Mouse (Mus musculus) CD4-positive, CD25-positive, alpha-beta regulatory T cell, adult 2 months (primary cell): Measurements from ENCODE around the gene Daam1.

Source experiments
- DNase-seq: peaks from one replicate; pipeline ENCODE4 v3.0.0-alpha.2; 2012; ENCODE audit warnings: low read depth, low spot score

The Daam1 gene

GRCm38 (mm10) chr12:71898231-71898630 is 67.4 kb downstream of the Daam1 start:
- DNase-seq, result no peak

DNA sequence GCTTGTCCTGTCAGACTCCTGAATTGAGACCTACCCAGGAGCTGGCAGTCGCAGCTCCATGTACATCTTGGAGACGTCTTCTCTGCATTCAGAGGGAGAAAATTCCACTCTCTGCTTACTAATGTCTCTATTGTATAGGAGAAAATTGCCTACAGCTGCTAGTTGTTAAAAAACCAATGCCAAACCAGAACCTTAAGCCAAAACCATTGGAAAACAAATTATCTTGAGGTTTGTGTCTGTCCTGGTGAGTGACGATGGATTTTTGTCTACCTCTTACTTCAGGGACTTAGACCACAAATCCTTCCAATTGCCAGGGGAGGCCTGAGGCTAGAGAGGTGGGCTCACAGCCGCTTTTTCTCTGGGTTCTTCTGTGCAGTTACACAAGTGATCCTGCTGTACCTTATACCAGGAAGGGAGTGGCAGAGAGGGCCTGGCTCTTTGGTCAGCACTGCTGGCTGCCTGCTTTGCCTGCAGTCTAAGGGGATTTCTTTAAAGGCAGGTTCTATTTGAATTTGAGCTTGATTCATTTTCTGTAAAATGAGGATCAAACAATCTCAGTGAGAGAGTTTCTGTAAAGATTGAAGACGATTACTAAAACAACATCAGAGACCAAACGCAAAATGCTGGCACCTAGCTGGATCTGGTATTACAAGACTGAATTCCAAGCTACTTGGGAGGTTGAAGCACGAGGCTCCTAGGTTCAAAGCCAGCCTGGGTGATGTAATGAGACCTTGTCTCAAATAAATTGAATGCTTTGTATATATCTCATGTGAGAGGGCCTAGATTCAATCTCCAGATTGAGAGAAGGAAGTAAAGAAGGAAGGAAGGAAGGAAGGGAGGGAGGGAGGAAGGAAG is 68.0 kb downstream of the Daam1 start:
- DNase-seq, result no peak

DNA sequence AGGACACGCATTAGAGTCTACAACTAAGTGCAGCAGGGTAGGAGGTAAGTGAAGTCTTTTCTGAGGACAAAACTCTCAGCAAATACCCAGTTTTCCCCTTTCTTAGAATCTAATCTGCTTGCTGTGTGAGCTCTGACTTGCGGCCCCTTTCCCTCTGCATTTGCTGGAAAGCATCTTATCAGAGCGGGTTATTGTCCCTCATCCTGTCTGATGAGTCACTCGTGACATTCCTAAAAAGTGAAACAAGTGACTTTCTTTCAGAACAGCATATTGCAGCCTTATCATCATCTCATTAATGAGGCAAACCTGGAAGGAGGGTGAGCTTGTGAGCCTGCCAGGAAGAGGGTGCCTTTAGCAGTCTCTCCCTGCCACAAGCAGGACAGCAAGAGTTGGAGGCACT is 68.7 kb downstream of the Daam1 start:
- DNase-seq, result no peak

DNA sequence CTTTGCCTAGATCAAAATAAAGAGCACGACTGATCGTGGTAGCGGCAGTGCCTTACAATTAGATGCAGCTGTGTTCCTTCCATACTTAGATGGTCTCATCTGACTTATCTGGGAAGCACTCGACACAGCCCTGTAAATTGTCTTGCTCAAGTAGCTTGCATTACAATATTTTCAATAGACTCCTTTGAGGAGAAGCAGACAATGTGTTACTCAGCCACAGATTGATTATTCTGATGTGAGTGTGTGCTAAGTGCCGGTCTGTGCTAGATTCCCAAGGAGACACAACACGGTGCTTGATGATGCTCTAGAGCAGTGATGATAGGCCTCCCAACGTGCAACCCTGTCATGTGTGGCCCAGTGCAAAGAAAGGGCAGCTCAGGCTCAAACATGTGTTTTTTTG is 70.3 kb downstream of the Daam1 start:
- no peak for DNase-seq

- DNase-seq, result no peak
These were observed 71.0 kb downstream of the Daam1 start for GRCm38 (mm10) chr12:71901859-71902258.

DNA sequence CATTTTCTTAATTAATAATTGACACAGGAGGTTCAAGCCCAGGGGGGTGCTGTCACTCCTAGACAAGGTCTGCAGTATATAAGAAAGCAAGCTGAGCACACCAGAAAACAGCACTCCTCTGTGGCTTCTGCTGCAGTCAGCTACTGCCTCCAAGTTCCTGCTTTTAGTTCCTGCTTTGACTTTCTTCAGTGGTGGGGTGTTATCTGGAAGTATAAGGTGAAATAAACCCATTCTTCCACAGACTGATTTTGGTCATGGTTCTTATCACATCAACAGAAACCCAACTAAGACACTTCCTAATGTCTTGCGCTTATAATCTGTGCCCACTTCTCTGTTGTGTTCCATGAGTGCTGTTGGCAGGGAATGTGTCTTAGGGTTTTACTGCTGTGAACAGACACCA is 71.4 kb downstream of the Daam1 start:
- DNase-seq, result no peak

DNA sequence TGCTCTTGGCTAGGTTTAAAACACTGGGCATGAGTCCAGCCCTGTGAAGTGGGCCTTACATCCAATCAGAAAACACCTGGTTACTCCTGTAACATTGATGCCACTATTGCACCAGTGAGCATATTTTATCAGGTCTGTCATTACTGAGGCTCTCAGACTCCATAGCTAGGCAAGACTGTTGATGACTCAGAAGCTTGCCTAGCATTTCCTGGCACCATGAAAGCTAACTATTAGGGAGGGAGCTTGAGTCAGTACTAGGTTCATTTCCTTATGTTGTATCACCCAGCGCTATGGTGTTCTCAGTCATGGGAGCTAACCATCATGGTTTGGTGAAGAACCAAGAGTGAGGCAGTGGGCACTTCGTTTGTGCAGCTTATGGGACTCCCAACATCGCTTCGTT is 72.3 kb downstream of the Daam1 start:
- no peak for DNase-seq

- DNase-seq, result no peak
These were observed 73.4 kb downstream of the Daam1 start for GRCm38 (mm10) chr12:71904310-71904709.

GRCm38 (mm10) chr12:71904926-71905325 is 74.0 kb downstream of the Daam1 start:
- DNase-seq, result no peak

DNA sequence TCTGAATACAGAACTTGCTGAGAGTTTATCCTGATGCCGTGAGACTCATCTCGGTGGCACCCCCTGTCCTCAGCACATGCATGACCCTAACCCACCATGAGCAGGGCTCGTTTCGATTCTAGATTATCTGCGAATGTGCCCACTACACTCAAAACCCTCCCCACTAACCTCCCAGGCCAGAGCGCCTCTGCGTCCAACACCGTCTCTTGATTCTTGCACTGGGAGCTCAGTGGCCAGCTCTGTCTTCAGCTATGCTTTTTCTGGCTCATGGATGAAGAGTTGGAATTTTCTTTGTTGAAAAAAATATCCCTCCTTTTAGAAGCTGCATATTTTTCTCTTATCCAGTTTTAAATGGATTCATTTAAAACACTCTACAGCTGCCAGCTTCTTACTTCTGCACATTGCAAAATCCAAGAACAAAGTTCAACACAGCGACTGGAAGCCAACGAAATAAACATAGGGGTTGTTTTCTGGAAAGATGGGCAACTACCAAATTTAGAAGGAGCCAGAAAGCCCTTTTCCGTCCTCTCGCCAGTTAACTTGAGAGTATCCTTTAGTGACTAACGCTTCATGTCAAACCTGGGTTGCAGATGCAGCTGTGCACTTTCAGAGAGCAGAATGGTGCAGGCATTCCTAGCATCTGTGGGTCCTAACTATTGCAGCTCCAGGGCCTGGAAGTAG is 74.9 kb downstream of the Daam1 start:
- DNase-seq, result no peak

- no peak for DNase-seq
These were observed 75.8 kb downstream of the Daam1 start for GRCm38 (mm10) chr12:71906582-71907267.

- DNase-seq, result no peak
These were observed 78.1 kb downstream of the Daam1 start for GRCm38 (mm10) chr12:71908984-71909383.

GRCm38 (mm10) chr12:71910246-71910645 is 79.4 kb downstream of the Daam1 start:
- no peak for DNase-seq

DNA sequence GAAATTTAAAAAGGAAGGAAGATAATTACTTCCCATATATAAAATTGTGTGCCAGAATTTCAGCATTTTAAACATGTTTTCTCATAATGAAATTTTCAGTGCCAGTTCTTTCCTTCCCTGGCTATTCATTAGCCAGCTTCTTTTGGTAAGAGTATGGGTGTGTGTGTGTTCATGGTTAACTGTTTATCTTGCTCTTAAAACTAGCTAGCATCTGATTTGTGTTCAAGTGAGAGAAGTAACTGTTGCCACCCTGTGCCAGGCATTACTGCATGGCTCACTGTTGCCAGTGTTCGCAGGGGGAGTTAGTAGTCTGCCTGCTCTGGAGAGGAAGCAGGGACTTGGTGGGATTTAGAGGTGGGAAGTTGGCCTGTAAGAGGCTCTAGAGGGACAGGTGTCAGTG is 81.4 kb downstream of the Daam1 start:
- DNase-seq, result no peak

DNA sequence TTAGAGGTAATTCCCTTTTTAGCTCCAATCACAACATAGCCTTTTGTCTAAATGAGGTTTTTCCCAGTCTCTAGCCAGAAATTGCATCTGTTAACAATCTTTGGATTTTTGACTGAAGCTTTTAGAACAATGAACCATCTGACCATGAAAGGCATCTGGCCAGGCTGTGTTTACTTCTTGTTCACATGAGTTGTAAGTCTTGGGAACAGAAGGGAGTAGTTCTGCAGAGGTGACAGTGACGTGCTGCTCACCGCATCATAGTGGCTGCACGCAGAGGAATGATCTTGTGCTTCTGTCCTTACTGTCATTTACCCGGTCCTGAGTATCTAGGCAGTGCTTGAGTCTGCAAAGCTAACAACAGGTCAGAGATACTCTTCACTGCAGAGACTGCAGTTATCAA is 88.3 kb downstream of the Daam1 start:
- DNase-seq, result no peak

- DNase-seq, result no peak
These were observed 89.1 kb downstream of the Daam1 start for GRCm38 (mm10) chr12:71919962-71920361.

DNA sequence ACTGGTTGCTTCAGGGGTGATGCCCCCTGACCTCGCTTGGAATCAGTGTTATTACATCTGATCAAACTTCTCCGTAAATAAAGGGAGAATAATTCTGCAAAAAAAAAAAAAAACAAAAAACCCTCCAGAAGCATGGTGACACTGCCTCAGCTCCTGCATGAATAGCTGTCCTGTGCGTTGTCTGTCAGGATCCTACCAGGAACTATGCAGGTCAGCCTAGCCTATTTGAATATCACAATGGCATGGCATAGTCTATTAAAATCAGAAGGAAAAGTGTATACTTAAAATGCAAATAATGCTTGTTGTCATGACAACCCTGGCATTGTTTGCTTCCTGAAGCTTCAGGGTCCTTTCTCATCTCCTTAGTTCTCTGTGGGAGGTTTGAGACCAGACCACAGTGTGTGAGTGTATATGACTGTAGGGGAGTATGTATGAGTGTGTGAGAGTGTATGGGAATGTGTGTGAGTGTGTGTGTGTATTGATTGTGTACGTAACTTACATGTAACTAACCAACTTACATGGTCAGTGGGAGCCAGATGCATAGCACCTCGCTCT is 92.0 kb downstream of the Daam1 start:
- no peak for DNase-seq

DNA sequence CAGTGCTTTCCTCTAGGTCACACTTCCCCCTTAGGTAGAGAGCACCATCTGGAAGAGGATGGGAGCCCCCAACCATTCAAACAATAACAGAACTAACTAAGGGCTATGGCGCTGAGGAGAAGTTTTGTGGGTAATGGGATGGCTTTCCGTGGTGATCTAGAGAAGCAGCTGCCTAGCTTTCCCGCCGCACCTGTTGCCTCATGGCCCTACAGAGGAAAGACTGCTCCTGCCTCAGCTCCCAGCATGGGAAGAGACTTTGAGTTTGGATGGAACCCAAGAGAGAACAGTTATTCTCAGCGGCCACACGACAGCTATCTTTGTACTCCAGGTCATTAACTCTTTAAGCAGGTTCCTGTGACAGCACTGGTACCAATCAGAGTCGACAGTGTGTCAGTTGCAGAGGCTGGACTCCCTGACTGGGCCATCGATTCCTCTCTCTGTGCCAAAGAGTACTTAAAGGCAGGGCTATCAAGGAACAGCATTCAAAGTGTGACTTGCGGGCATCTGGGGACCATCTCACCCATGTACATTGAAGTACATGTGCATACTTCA is 94.2 kb downstream of the Daam1 start:
- no peak for DNase-seq

- no peak for DNase-seq
These were observed 95.3 kb downstream of the Daam1 start for GRCm38 (mm10) chr12:71925990-71926700.

DNA sequence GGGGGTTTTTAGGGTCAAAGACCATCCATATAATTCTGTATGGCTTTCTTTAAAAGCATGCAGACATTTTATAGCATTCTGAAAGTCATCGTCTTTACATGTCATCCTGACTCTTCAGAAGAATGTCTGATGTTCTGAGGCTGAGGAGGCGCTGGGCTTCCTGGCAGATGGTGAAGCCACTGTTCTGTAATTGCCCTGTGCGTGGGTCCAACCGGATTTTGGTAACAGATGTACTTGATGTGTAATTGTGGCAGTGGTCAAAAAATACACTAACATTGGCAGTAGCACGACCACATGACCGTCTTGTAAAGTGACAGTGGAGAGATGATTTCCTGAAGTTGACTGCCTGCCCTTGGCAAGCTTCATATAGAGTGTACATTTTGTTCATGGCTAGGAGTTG is 97.2 kb downstream of the Daam1 start:
- DNase-seq, result no peak

- no peak for DNase-seq
These were observed 99.0 kb downstream of the Daam1 start for GRCm38 (mm10) chr12:71929876-71930275.
